Mouse (Mus musculus) adrenal gland, adult 10 weeks (tissue): Measurements from ENCODE around the gene Gm17267. TPM values are rescaled to one million over a fixed set of nuclear protein-coding genes. Genes with fewer than 3 reads are reported as not detected.

Experiments used
- polyA plus RNA-seq: library from polyadenylated mRNA; stranded (reverse); fragments of 350-450 nt; fragmentation: Illumina TruSeq; extraction: RNeasy Lipid Tissue Mini Kit (QIAGEN cat#74804); gene quantifications from one replicate; pipeline ENCODE4 v1.2.3, GENCODE M21; 2014; ENCODE audit warnings: low read depth, low replicate concordance

The Gm17267 gene
- not detected for polyA plus RNA-seq

DNA sequence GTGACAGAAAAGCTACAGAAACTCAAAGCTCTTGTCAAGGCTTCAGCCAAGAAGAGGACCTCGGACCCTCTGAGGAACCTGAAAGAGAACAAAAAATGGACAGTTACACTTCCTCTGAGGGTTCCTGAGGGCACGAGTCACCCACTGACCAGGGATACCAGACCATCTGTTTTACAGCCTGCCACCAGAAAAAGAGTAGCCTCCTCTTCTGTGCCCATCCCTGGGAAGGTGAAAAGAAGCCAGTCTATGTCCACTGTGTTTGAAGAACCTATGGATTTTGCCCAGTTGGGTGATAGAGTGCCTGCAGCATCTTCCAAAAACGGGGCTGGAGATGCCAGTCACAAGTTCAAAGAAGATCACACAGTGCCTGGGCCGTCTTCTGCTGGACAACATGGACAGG, at the start of gene Gm17267:
Gene Gm17267 (plus strand): TSS at position 301 of the 400 bp plus-strand sequence.

